Mouse (Mus musculus): ENCODE data around the gene Alox5.

- TF ChIP-seq POLR2A (IDR thresholded peaks at IDR 0.05; ENCODE audit: insufficient read depth, low read depth, low read length), result no peak
- TF ChIP-seq CTCF (IDR thresholded peaks at IDR 0.05; ENCODE audit: insufficient read depth, low read depth, low read length), result no peak
These were observed 48.2 kb downstream of the Alox5 start for GRCm38 (mm10) chr6:116412546-116413325.
